Mouse (Mus musculus) embryo, embryonic 11.5 days (tissue): ENCODE measurements around the gene Trim63.

Source experiments
- DNase-seq: peaks from one replicate; pipeline ENCODE4 v3.0.0-alpha.2; 2012; ENCODE audit warnings: low read depth, low spot score

Trim63 gene

DNA sequence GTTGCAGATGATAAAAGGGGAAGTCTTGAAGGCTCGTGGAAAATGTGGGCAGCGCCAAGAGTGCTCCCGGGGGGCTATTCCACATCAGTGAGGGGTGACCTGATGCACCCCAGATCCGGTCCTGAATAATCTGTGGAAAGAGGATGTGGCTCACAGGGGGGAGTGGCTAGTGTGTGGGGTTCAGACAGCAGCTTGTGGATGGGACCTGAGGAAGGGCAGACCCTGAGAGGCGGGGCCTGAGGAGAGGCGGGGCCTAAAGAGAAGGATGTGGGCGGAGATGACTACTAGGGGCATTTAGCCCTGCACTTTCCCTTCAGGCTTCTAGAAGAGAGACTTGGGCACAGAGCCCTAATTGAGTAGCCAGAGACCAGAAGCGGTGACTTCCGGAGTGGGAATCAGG is 47.7 kb downstream of the Trim63 start:
- DNase-seq = no peak

DNA sequence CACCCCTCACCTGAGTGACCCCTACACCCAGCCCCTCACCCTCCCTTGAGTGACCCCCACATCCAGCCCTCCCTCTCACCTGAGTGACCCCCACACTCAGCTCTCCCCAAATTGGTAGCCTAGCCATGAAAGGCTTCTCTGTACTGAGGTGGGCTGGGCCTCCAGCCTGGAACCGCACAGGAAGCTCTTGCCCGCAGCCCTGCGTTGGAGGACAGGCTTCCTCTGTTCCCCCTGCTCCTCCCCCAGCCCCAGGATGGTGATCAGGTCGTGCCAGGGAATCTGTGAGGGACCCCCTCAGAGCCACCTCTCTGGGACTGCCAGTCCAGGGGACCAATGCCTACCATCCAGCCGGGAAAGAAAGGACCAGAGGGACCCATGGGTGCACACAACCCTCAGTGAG is 50.4 kb downstream of the Trim63 start:
- DNase-seq = no peak

DNA sequence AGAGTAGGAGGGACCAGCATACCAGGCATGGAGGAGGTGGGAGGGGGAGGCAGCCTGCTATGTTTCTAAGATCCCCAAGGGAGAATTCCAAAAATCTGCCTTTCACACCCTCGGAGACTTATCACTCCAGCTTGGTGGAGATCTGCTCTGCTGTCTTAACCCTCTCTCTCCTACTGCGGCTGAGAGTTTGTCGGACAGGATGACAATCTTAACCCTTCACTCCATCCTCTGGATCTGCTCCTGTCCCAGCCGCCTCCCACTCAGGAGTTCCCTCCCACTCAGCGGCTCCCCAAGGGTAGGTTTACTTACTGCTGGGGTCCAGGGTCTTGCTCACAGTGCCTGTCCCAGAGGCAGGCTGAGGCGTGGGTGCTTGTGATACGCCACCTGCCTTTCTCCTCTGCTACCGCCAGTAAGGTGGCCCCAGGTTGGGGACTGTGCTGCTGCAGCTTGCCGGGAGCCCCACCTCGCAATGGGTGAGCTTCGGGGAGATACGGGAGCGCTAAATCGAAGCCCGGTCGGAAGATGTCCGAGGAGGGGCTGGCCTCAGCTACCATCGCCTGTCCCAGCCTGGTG is 55.8 kb downstream of the Trim63 start:
- no peak for DNase-seq

DNA sequence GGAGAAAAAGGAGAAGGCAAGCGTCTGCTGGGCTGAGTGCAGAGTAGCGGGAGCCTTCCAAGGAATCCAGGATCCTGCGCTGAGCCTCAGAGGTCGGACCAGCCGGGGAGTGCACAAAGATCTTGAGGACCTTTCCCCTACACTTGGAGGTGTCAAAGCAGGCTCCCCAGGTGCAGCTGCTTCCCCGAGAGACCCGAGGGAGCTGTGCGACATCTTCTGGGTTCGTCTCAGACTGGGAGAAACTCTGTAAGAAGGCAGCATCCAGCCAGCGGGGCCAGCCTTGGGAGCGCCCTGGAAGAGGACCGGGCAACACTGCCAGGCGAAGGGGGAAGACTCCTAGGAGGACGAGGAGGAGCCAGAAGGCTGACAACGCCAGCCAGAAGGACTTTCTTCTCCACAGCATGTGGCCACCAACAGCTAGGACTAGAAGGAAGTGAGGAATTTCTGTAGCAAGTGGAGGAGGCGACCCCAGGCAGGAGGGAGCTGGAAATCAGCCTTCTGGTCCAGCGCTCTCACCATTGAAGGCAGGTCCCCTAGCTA is 56.5 kb downstream of the Trim63 start:
- no peak for DNase-seq

DNA sequence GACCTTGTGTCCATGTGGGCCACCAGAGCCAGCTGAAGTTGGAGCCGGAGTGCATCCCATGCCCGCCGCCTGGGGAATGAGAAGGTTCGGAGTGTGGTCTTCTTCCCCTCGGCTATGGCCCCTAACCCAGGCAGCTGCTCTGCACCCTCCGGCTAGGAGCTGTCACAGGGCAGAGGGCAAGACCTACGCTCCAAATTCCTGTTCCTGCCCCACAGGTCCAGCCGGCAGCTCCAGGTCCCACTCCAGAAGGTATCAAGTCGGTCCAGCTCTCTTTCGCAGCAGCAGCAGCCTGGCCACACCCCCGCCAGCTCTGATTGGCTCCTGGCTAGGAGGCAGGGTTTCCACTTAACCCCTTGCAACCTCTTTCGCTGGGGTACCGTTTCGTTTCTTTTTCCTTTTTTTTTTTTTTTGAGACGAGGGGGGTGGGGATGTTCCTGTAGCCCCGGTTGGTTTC is 57.4 kb downstream of the Trim63 start:
- DNase-seq = peak; percentile 70

DNA sequence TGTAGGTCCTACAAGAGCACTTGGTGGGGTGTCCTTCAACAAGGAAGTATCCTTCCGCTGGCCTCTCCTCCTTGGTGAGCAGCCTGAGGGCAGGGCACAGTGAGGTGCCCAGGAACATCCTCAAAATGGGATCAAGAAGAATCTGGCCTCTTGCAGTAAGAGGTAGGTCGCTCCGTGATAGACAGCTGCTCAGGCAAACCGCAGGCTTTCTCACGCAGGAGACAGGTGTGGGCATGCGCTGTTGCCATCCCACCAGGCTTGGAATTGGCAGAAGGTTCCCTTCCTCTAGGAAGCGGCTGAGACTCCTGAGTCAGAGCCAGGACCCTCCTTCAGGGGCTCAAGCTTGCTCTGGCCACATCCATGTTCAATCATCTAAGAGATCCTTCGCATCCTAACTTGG is 58.4 kb downstream of the Trim63 start:
- DNase-seq = no peak

DNA sequence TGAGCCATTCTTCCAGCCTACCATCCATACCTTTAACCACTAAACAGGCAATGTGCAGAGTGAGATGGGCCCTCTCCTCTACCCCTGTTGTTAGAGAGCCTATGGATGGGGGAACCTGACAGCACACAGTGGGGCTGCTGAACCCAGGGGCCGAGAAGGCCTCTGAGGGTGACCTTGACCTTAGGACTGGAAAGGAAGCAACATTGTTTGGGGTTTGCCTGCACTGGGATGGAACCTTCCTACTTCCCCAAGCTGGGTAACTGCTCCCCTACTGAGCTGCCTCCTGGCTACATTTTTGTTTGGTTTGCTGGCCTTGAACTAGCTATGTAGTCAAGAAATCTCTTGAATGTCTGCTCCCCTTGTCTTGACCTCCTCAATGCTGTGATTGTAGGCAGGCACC is 59.4 kb downstream of the Trim63 start:
- DNase-seq = no peak

DNA sequence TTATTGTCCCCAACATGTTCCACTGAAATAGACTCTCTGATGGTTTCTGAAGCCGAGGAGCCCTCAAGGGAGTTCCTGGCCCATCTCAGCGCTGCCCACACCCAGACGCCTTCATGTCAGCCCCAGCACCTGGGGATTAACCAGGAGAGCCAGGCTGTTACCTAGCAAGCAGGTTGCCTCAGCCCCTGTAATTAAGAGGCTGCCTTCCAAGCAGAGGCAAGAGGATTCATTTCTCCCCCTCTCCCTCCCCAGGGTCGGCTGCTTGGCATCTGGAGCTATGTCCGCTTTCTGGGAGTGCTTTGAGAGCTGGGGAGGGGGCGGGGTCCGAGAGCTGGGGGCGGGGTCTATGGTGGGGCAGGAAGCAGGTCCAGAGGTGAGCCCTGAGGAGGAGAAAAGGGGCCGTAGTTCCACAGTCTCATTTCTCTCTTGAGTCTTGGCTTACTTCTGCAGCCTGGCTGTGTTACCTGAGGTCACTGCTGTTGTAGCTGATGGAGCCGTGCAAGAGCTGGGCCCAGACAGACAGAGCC is 63.2 kb downstream of the Trim63 start:
- DNase-seq = no peak
